11 mouse cellular contexts compared by ENCODE assay signal in genomic region chr6:58932515-58933188, GRCm38 (mm10). TPM values are rescaled to one million over a fixed set of nuclear protein-coding genes. Genes with fewer than 3 reads are reported as not detected.
DNase-seq lines count a peak whose midpoint lies in the region; ATAC-seq and TF ChIP-seq lines count a peak whose summit lies in the region.
"Had no signal": no experiment of that assay in that cellular context is flagged by ENCODE, and none has a peak within 500 bp of the region (broad histone marks: within the 10 kb centered on the region; RNA-seq: fewer than 3 reads in every experiment).

No protein-coding gene starts in this region.

- H3K27me3 ChIP-seq in forebrain, embryonic 13.5 days, result no peaks in the 10 kb centered on the region
- H3K27me3 ChIP-seq in midbrain, embryonic 10.5 days (ENCODE audit: low read depth, poor library complexity, severe bottlenecking), result no peaks in the 10 kb centered on the region
- no peaks in the 10 kb centered on the region for H3K27me3 ChIP-seq in stomach, postnatal 0 days (ENCODE audit: control insufficient read depth, insufficient read depth, low read length)

- H3K9me3 ChIP-seq in forebrain, embryonic 13.5 days (replicated peaks), result no peaks in the 10 kb centered on the region
- no peaks in the 10 kb centered on the region for H3K9me3 ChIP-seq in midbrain, embryonic 10.5 days (replicated peaks)
- no peaks in the 10 kb centered on the region for H3K9me3 ChIP-seq in stomach, postnatal 0 days (ENCODE audit: control insufficient read depth, low read length)

- H3K4me2 ChIP-seq in forebrain, embryonic 13.5 days, result peak overlapping the region; percentile 33
- no peak overlapping the region for H3K4me2 ChIP-seq in stomach, postnatal 0 days (replicated peaks; ENCODE audit: low read depth)

- H3K36me3 ChIP-seq in forebrain, embryonic 13.5 days (ENCODE audit: poor library complexity, severe bottlenecking), result no peaks in the 10 kb centered on the region
- no peaks in the 10 kb centered on the region for H3K36me3 ChIP-seq in midbrain, embryonic 10.5 days
- H3K36me3 ChIP-seq in stomach, postnatal 0 days (ENCODE audit: control insufficient read depth, insufficient read depth, low read length), result no peaks in the 10 kb centered on the region

- no peak for TF ChIP-seq EP300 in stomach, postnatal 0 days (optimal IDR thresholded peaks at IDR 0.05)

- peaks cover 33% of the 10 kb centered on the region for H3K4me1 ChIP-seq in forebrain, embryonic 13.5 days
- H3K4me1 ChIP-seq in midbrain, embryonic 10.5 days, result peaks cover 40% of the 10 kb centered on the region
- H3K4me1 ChIP-seq in stomach, postnatal 0 days (replicated peaks; ENCODE audit: control insufficient read depth, insufficient read depth), result no peaks in the 10 kb centered on the region

- no peak overlapping the region for H3K4me3 ChIP-seq in forebrain, embryonic 13.5 days
- H3K4me3 ChIP-seq in midbrain, embryonic 10.5 days, result no peak overlapping the region
- H3K4me3 ChIP-seq in stomach, postnatal 0 days (ENCODE audit: low read depth, low read length), result no peak overlapping the region

- peak; percentile 42 for ATAC-seq in forebrain, embryonic 13.5 days
- ATAC-seq in stomach, postnatal 0 days (ENCODE audit: low FRiP score, low TSS enrichment), result no peak

- H3K27ac ChIP-seq in forebrain, embryonic 13.5 days, result peak overlapping the region; percentile 81
- peak overlapping the region; percentile 64 for H3K27ac ChIP-seq in midbrain, embryonic 10.5 days (replicated peaks)
- H3K27ac ChIP-seq in stomach, postnatal 0 days (replicated peaks), result no peak overlapping the region

- WGBS in forebrain, embryonic 13.5 days, result 43% methylated on average over 12 of the region's 12 CpGs
- whole genome bisulfite sequencing in midbrain, embryonic 10.5 days, result 82% methylated on average over 12 of the region's 12 CpGs
- 76% methylated on average over 12 of the region's 12 CpGs for WGBS in stomach, postnatal 0 days

- no peak overlapping the region for H3K9ac ChIP-seq in forebrain, embryonic 13.5 days
- H3K9ac ChIP-seq in stomach, postnatal 0 days (ENCODE audit: low read length), result no peak overlapping the region

- TF ChIP-seq CTCF in stomach, postnatal 0 days (IDR thresholded peaks at IDR 0.05; ENCODE audit: low read depth), result no peak

- peak; percentile 25 to 32 for DNase-seq in cerebellum, postnatal 25 days
- DNase-seq in cerebellum, adult 9-11 months, result no peak
- DNase-seq in ES-CJ7 (ENCODE audit: low read depth, low spot score), result peak; percentile 29
- no peak for DNase-seq in midbrain, embryonic 10.5 days (ENCODE audit: low spot score)
- no peak for DNase-seq in spleen, postnatal 14 days (ENCODE audit: low spot score in 2 of 2)
- DNase-seq in stomach, postnatal 0 days (ENCODE audit: low spot score), result no peak
- DNase-seq in kidney, postnatal 4 days, result no peak
- DNase-seq: gastrocnemius, postnatal 36 days; heart, postnatal 10 days; lung, adult 18-20 months had no signal

RNA-seq across cellular contexts. Expression of gene Nap1l5, which starts 25.8 kb away (rescaled TPM):
- polyA plus RNA-seq in forebrain, embryonic 13.5 days (2015; fragmentation: Nextera tagmentation; extraction: Ambion mirVana), result 49.1 and 52.6 TPM in 2 replicates
- 10.8 and 17.0 TPM in 2 replicates for polyA plus RNA-seq in midbrain, embryonic 10.5 days (2016; fragmentation: Nextera tagmentation; extraction: Ambion mirVana)
- polyA plus RNA-seq in stomach, postnatal 0 days (2015; fragmentation: Nextera tagmentation; extraction: Ambion mirVana), result 7.5 and 9.3 TPM in 2 replicates

Comparison
In these comparisons a context has a peak if more than half of its experiments do, and no peak if none do; other contexts are left out.
1. DNase-seq: peak in cerebellum, postnatal 25 days (2 of 2) and ES-CJ7 (single experiment); none in cerebellum, adult 9-11 months (single experiment), midbrain, embryonic 10.5 days (single experiment), spleen, postnatal 14 days (0 of 2), stomach, postnatal 0 days (single experiment) and kidney, postnatal 4 days (0 of 2).